Mouse (Mus musculus): Measurements from ENCODE around the gene Wdr93. TPM values are rescaled to one million over a fixed set of nuclear protein-coding genes. Genes with fewer than 3 reads are reported as not detected.

Gene Wdr93
- polyA plus RNA-seq, 1 experiment from 2014 or later, result 0.14 TPM

DNA sequence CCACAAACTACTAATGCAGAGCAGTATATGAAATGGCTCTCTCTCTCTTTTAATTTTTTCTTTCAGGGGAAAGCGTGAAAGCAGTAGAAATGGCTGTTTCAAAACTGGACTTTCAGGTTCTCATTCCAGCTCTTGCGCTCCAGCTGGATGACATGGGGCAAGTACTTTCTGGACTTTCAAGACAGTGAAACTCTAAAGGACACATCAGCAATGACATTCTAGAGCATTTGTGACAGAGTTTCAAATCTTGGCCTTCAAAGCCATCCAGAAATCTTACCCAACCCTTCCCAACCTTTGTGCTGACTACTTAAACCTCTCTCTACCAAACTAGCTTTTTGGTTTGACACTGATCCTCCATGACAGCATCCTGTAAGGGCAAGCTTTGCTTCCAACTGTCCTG, 4.0 kb upstream of the Wdr93 start:
- no peak for ATAC-seq (ENCODE audit: low FRiP score, low TSS enrichment)

DNA sequence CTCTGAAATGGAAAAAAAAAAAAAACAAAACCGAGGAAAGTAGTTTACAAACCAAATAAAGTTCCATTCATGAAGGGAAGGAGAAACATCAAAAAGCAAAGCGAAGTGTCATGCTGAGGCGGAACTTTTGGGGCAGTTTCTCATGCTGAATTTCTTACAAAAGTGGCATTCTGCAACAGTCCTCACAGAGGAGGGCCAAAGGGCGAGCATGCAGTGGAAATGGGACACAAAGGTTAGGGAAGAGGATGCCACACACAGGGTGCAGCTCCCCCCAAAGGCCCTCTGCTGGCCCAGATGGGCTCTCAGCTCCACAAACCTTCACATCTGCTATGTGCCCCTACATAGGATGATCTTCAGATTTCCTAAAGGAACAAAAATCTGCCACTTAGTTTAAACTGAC, 2.7 kb upstream of the Wdr93 start:
- H3K4me2 ChIP-seq (ENCODE audit: low read length), result no peak overlapping the region
- DNase-seq (no peak), ATAC-seq (ENCODE audit: low FRiP score, low TSS enrichment) (no peak)
- H3K27ac ChIP-seq (replicated peaks; ENCODE audit: low read depth, low read length), result no peak overlapping the region
- H3K36me3 ChIP-seq (ENCODE audit: control insufficient read depth, insufficient read depth, low read length), result 0 out of 2 replicates have a peak, but pooled peaks cover 13% of the 10 kb centered on the region
- H3K27me3 ChIP-seq (ENCODE audit: control insufficient read depth, insufficient read depth, low read length), result no peaks in the 10 kb centered on the region
- no peak overlapping the region for H3K9ac ChIP-seq (replicated peaks; ENCODE audit: low read length)
- no peaks in the 10 kb centered on the region for H3K9me3 ChIP-seq (ENCODE audit: control insufficient read depth, low read length)
- H3K4me1 ChIP-seq (ENCODE audit: control insufficient read depth, insufficient read depth, low read length), result peaks cover 8% of the 10 kb centered on the region
- 85% methylated on average over 4 of the region's 4 CpGs for WGBS
- no peak overlapping the region for H3K4me3 ChIP-seq (replicated peaks; ENCODE audit: low read depth, low read length)

More for the DNA sequence above, 4.0 kb upstream of the Wdr93 start:
- H3K4me2 ChIP-seq (ENCODE audit: low read length), result no peak overlapping the region
- no peak overlapping the region for H3K27ac ChIP-seq (replicated peaks; ENCODE audit: low read depth, low read length)
- no peak for DNase-seq
- H3K27me3 ChIP-seq (ENCODE audit: control insufficient read depth, insufficient read depth, low read length), result no peaks in the 10 kb centered on the region
- 100% methylated on average over 2 of the region's 2 CpGs for WGBS
- H3K9me3 ChIP-seq (ENCODE audit: control insufficient read depth, low read length), result no peaks in the 10 kb centered on the region
- no peak overlapping the region for H3K4me3 ChIP-seq (replicated peaks; ENCODE audit: low read depth, low read length)
- H3K4me1 ChIP-seq (ENCODE audit: control insufficient read depth, insufficient read depth, low read length), result peaks cover 8% of the 10 kb centered on the region
- H3K9ac ChIP-seq (replicated peaks; ENCODE audit: low read length), result no peak overlapping the region
- H3K36me3 ChIP-seq (ENCODE audit: control insufficient read depth, insufficient read depth, low read length), result 0 out of 2 replicates have a peak, but pooled peaks cover 13% of the 10 kb centered on the region

DNA sequence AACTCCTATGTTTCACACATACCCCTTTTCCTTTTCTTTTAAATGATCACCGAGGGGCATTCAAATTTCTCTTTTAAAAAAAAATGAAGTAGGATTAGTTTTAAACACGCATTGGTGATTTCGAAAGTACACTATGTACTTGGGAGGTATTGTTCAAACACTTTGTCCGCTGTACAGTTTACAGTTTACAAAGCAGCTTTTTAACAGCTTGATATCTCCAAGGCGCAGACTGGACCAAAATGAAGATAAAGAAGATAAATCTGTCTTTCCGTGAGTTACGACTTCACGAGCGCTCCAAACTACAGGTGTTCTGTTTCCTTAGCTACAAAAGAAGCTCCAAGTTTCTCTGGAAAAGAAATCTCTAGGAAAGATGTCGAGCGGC, 695 bp upstream of the Wdr93 start:
- H3K27me3 ChIP-seq (ENCODE audit: control insufficient read depth, insufficient read depth, low read length), result no peaks in the 10 kb centered on the region
- H3K9ac ChIP-seq (replicated peaks; ENCODE audit: low read length), result peak overlapping the region; percentile 60; the same call in 1 of the 2 replicates
- DNase-seq (no peak), ATAC-seq (ENCODE audit: low FRiP score, low TSS enrichment) (no peak)
- 0 out of 2 replicates have a peak, but pooled peaks cover 2% of the 10 kb centered on the region for H3K36me3 ChIP-seq (ENCODE audit: control insufficient read depth, insufficient read depth, low read length)
- H3K4me3 ChIP-seq (replicated peaks; ENCODE audit: low read depth, low read length), result peak overlapping the region; percentile 70
- H3K27ac ChIP-seq (replicated peaks; ENCODE audit: low read depth, low read length), result no peak overlapping the region
- no peaks in the 10 kb centered on the region for H3K9me3 ChIP-seq (ENCODE audit: control insufficient read depth, low read length)
- peak overlapping the region; percentile 97 for H3K4me2 ChIP-seq (ENCODE audit: low read length)
- H3K4me1 ChIP-seq (ENCODE audit: control insufficient read depth, insufficient read depth, low read length), result peaks cover 8% of the 10 kb centered on the region
- WGBS, result 26% methylated on average over 11 of the region's 11 CpGs

GRCm38 (mm10) chr7:79744051-79744450, 1.1 kb downstream of the Wdr93 start:
- Histone ChIP-seq H3K27me3 (ENCODE audit: control insufficient read depth, insufficient read depth, low read length) (no peaks in the 10 kb centered on the region), H3K9me3 (ENCODE audit: control insufficient read depth, low read length) (no peaks in the 10 kb centered on the region), H3K4me2 (ENCODE audit: low read length) (no peak overlapping the region), H3K27ac (replicated peaks; ENCODE audit: low read depth, low read length) (no peak overlapping the region), H3K36me3 (ENCODE audit: control insufficient read depth, insufficient read depth, low read length) (no peaks in the 10 kb centered on the region), H3K4me1 (ENCODE audit: control insufficient read depth, insufficient read depth, low read length) (peaks cover 8% of the 10 kb centered on the region), H3K9ac (replicated peaks; ENCODE audit: low read length) (no peak overlapping the region), H3K4me3 (replicated peaks; ENCODE audit: low read depth, low read length) (no peak overlapping the region)
- WGBS, result 92% methylated on average over 9 of the region's 9 CpGs
- DNase-seq (no peak), ATAC-seq (ENCODE audit: low FRiP score, low TSS enrichment) (no peak)

DNA sequence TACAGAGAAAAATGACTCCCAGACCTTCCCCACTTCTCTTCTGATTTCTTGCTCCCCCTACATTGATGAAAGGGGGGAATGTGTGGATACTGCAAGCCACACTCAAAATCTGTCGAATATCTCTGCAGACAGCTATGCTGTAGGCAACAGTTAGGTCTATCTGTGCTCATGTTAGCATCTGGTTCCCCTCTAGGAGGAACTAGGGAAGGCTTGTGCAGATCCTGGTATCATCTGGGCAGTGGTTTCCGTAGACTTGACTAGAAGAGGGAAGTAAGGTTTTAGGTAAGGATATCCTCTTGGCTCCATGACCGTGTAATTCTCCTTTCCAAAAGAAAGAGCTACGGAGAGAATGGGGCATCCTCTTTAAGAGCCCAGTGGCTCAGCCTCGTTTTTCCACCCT, 1.6 kb downstream of the Wdr93 start:
- no peaks in the 10 kb centered on the region for H3K9me3 ChIP-seq (ENCODE audit: control insufficient read depth, low read length)
- ATAC-seq (ENCODE audit: low FRiP score, low TSS enrichment) (no peak), DNase-seq (no peak)
- no peak overlapping the region for H3K4me2 ChIP-seq (ENCODE audit: low read length)
- no peak overlapping the region for H3K27ac ChIP-seq (replicated peaks; ENCODE audit: low read depth, low read length)
- H3K36me3 ChIP-seq (ENCODE audit: control insufficient read depth, insufficient read depth, low read length), result no peaks in the 10 kb centered on the region
- H3K27me3 ChIP-seq (ENCODE audit: control insufficient read depth, insufficient read depth, low read length), result no peaks in the 10 kb centered on the region
- H3K9ac ChIP-seq (replicated peaks; ENCODE audit: low read length), result no peak overlapping the region
- peaks cover 8% of the 10 kb centered on the region for H3K4me1 ChIP-seq (ENCODE audit: control insufficient read depth, insufficient read depth, low read length)
- WGBS, result 74% methylated on average over 5 of the region's 5 CpGs
- H3K4me3 ChIP-seq (replicated peaks; ENCODE audit: low read depth, low read length), result no peak overlapping the region

- H3K9ac ChIP-seq (replicated peaks; ENCODE audit: low read length), result no peak overlapping the region
- DNase-seq, result no peak
- H3K4me1 ChIP-seq (ENCODE audit: control insufficient read depth, insufficient read depth, low read length), result peaks cover 3% of the 10 kb centered on the region
Measured at GRCm38 (mm10) chr7:79747659-79748058, 4.7 kb downstream of the Wdr93 start.

GRCm38 (mm10) chr7:79749511-79749910, 6.5 kb downstream of the Wdr93 start:
- Histone ChIP-seq H3K4me3 (replicated peaks; ENCODE audit: low read depth, low read length) (no peak overlapping the region), H3K4me2 (ENCODE audit: low read length) (no peak overlapping the region), H3K27ac (replicated peaks; ENCODE audit: low read depth, low read length) (no peak overlapping the region), H3K9me3 (ENCODE audit: control insufficient read depth, low read length) (no peaks in the 10 kb centered on the region), H3K9ac (replicated peaks; ENCODE audit: low read length) (no peak overlapping the region), H3K36me3 (ENCODE audit: control insufficient read depth, insufficient read depth, low read length) (no peaks in the 10 kb centered on the region), H3K4me1 (ENCODE audit: control insufficient read depth, insufficient read depth, low read length) (no peaks in the 10 kb centered on the region), H3K27me3 (ENCODE audit: control insufficient read depth, insufficient read depth, low read length) (no peaks in the 10 kb centered on the region)
- DNase-seq, result no peak
- WGBS, result 87% methylated on average over 6 of the region's 6 CpGs
- ATAC-seq (ENCODE audit: low FRiP score, low TSS enrichment), result no peak

More at GRCm38 (mm10) chr7:79747659-79748058, 4.7 kb downstream of the Wdr93 start:
- Histone ChIP-seq H3K36me3 (ENCODE audit: control insufficient read depth, insufficient read depth, low read length) (no peaks in the 10 kb centered on the region), H3K27me3 (ENCODE audit: control insufficient read depth, insufficient read depth, low read length) (no peaks in the 10 kb centered on the region), H3K4me3 (replicated peaks; ENCODE audit: low read depth, low read length) (no peak overlapping the region), H3K4me2 (ENCODE audit: low read length) (no peak overlapping the region), H3K27ac (replicated peaks; ENCODE audit: low read depth, low read length) (no peak overlapping the region), H3K9me3 (ENCODE audit: control insufficient read depth, low read length) (no peaks in the 10 kb centered on the region)
- 80% methylated on average over 6 of the region's 6 CpGs for WGBS
- no peak for ATAC-seq (ENCODE audit: low FRiP score, low TSS enrichment)

DNA sequence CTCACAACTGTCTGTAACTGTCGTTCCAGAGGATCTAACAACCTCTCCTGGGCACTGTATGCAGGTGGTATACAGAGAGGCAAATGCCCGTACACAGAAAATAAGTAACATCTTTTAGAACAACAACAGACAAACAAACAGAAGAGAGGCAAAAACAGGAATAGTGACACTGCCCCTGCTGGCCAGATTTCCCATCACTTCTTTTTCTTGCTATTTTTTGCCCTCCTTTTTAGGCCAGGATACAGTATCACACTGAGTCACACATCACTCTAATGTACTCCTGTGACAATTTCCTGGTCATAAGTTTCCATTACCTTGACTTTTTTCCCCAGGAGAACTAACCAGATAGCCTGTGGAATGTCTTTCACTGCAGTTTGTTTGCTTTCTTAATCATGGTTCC, 13.4 kb downstream of the Wdr93 start:
- Histone ChIP-seq H3K4me3 (replicated peaks; ENCODE audit: low read depth, low read length) (no peak overlapping the region), H3K9me3 (ENCODE audit: control insufficient read depth, low read length) (no peaks in the 10 kb centered on the region), H3K36me3 (ENCODE audit: control insufficient read depth, insufficient read depth, low read length) (no peaks in the 10 kb centered on the region), H3K4me1 (ENCODE audit: control insufficient read depth, insufficient read depth, low read length) (no peaks in the 10 kb centered on the region), H3K27me3 (ENCODE audit: control insufficient read depth, insufficient read depth, low read length) (no peaks in the 10 kb centered on the region), H3K9ac (replicated peaks; ENCODE audit: low read length) (no peak overlapping the region), H3K27ac (replicated peaks; ENCODE audit: low read depth, low read length) (no peak overlapping the region), H3K4me2 (ENCODE audit: low read length) (no peak overlapping the region)
- no peak for DNase-seq
- ATAC-seq (ENCODE audit: low FRiP score, low TSS enrichment), result no peak
- 54% methylated on average over 2 of the region's 2 CpGs for WGBS

DNA sequence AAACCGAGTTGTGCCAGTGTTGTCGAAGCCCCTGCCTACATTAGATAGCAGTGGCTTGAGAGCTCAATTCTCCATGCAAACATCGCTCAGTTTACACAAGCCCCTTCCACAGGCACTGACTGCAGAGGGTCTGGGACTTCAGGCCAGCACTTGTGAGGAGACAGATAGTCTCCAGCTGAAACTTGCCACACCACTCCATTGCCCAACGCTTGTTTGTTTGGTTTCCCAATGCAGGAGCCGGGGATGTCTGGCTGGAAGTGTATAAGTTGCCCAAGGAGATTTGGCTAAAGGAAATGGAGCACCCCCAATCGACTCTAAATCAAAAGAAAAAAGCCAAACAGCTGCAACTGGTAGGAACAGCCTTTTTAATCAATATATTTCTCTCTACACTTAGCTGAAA, 15.2 kb downstream of the Wdr93 start:
- Histone ChIP-seq H3K27me3 (ENCODE audit: control insufficient read depth, insufficient read depth, low read length) (no peaks in the 10 kb centered on the region), H3K9ac (replicated peaks; ENCODE audit: low read length) (no peak overlapping the region), H3K4me2 (ENCODE audit: low read length) (no peak overlapping the region), H3K4me1 (ENCODE audit: control insufficient read depth, insufficient read depth, low read length) (no peaks in the 10 kb centered on the region), H3K9me3 (ENCODE audit: control insufficient read depth, low read length) (no peaks in the 10 kb centered on the region), H3K4me3 (replicated peaks; ENCODE audit: low read depth, low read length) (no peak overlapping the region), H3K36me3 (ENCODE audit: control insufficient read depth, insufficient read depth, low read length) (no peaks in the 10 kb centered on the region), H3K27ac (replicated peaks; ENCODE audit: low read depth, low read length) (no peak overlapping the region)
- WGBS, result 82% methylated on average over 6 of the region's 6 CpGs
- no peak for DNase-seq
- no peak for ATAC-seq (ENCODE audit: low FRiP score, low TSS enrichment)
